Mouse (Mus musculus): ENCODE measurements around the gene Gm12695.

Gm12695 gene

GRCm38 (mm10) chr4:96697511-96698217, 87.3 kb downstream of the Gm12695 start:
- DNase-seq = no peak

GRCm38 (mm10) chr4:96696614-96697360, 88.2 kb downstream of the Gm12695 start:
- DNase-seq = peak; percentile 48 to 55

GRCm38 (mm10) chr4:96687358-96687803, 97.6 kb downstream of the Gm12695 start:
- DNase-seq = no peak

- DNase-seq = no peak
Measured at GRCm38 (mm10) chr4:96683474-96683873, 101.5 kb downstream of the Gm12695 start.

GRCm38 (mm10) chr4:96680966-96681365, 104.0 kb downstream of the Gm12695 start:
- no peak for DNase-seq

- DNase-seq = peak; percentile 62 to 74
Measured at GRCm38 (mm10) chr4:96680233-96680632, 104.8 kb downstream of the Gm12695 start.

All from kidney, postnatal 25 days (tissue).